Mouse (Mus musculus): ENCODE results near the gene Lkaaear1. TPM values are rescaled to one million over a fixed set of nuclear protein-coding genes. Genes with fewer than 3 reads are reported as not detected.

Gene Lkaaear1
- total RNA-seq, 2 experiments from 2014 or later = not detected

- ATAC-seq (replicated peaks; ENCODE audit: low FRiP score, low TSS enrichment, poor library complexity, severe bottlenecking) = peak; percentile 77
Measured at GRCm38 (mm10) chr2:181658930-181659555, 39.2 kb downstream of the Lkaaear1 start.

- no peak for ATAC-seq (replicated peaks; ENCODE audit: low FRiP score, low TSS enrichment, poor library complexity, severe bottlenecking)
Measured at GRCm38 (mm10) chr2:181658528-181658927, 39.7 kb downstream of the Lkaaear1 start.

DNA sequence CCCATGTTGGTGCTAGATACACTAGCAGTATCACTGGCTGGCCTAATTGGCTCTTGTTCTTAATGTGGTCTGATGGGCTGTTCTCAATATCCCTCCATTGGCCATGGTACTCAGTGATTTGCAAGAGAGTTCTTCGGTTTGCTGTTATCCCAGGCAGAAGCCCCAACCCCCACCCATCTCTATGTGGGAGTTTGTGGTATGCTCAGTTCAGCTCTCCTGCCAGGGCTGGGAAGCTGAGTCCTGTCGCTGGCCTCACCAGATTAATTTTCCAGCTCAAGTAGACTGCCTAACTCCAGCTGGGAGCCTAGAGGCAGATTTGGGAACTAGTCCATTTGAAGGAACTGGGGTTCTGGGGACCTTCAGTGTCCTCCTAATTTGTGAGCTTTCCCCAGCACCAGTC lies 40.8 kb downstream of the Lkaaear1 start:
- no peak for ATAC-seq (replicated peaks; ENCODE audit: low FRiP score, low TSS enrichment, poor library complexity, severe bottlenecking)

DNA sequence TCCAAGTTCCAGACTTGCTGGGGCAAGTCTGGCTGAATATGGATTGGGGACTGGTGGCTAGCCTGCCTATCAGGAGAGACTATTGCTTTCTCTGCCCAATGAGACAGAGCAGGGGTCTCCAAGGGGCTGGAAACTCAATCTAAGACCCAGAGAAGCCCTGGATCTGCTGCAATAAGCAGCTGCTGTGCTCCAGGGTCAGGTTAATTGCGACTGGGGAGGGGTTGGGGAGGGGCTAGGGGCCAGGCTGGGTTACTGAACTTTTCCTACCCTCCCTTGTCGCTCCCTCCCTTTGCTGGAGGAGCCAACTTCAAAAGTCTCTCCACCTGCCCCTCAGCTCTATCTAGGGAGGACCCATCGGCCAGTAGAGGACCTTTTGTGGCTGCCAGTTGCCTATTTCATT lies 41.5 kb downstream of the Lkaaear1 start, which contains the start of gene Gm29797:
Gene Gm29797, plus strand, starts transcription at position 301 of the 400 bp plus-strand sequence.
- ATAC-seq (replicated peaks; ENCODE audit: low FRiP score, low TSS enrichment, poor library complexity, severe bottlenecking) = no peak

DNA sequence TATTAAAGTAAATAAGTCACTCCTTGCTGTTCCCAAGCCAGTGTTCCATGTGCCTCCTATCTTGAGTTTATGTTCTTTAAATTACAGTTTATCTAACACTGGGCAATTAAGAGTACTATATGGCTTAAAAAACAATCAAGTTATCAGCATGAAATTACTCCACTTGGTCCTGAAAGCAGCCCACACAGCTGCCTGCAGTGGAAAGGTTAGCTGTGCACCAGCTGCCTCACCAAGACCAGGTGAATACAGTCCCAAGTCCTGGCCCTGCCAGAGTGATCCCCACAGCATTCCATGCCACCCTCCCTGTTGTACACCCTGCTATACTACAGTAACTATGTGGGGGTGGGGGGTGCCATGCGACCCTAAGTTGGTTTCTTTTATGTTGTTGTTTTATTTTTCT lies 44.7 kb downstream of the Lkaaear1 start:
- ATAC-seq (replicated peaks; ENCODE audit: low FRiP score, low TSS enrichment, poor library complexity, severe bottlenecking) = no peak

DNA sequence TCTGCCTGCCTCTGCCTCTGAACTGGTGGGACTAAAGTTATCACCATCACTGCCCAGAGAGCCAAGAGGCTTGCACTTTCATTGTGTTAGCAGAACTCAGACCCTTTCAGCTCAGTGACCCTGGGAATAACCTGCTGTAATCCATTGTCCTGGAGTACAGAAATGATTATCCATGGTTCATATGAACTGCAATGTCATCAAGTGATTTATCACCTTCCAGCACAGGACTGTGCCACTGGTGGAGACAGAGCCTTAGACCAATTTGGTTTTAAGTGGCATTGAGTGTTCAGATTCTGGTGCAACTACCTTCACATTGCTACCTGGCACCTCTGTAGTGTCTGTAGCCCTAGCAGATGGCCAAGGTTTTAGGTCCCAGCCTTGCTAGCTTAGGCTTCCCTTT lies 45.2 kb downstream of the Lkaaear1 start:
- no peak for ATAC-seq (replicated peaks; ENCODE audit: low FRiP score, low TSS enrichment, poor library complexity, severe bottlenecking)

DNA sequence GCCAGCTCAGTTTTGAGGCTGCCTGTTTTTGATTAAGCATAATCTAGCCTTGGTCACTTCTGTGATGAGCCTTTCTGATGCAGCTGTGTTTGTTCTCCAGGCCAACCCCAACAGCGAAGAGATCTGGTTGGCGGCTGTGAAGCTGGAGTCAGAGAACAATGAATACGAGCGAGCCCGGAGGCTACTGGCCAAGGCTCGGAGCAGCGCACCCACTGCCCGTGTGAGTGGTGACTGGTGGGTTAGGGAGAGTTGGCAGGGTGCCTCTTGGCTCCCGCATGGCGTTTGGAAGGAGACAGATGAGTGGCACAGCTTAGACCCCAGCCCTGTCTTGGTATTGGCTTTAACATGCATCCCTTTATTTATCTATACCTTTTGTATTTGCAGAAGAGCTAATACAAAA lies 49.3 kb downstream of the Lkaaear1 start:
- ATAC-seq (replicated peaks; ENCODE audit: low FRiP score, low TSS enrichment, poor library complexity, severe bottlenecking) = no peak

Other genes with a start within 250 kb of the Lkaaear1 start
- gene Zbtb46, start 239.0 kb downstream of the Lkaaear1 start, total RNA-seq (2014; fragmentation: Nextera tagmentation) = 22.8 and 38.7 TPM in 2 replicates
- gene Zbtb46, start 239.0 kb downstream of the Lkaaear1 start, total RNA-seq (2017) = 22.3 and 33.5 TPM in 2 replicates
- not detected in 2 replicates for gene Abhd16b, start 205.2 kb downstream of the Lkaaear1 start, total RNA-seq (2014; fragmentation: Nextera tagmentation)
- not detected in 2 replicates for gene Abhd16b, start 205.2 kb downstream of the Lkaaear1 start, total RNA-seq (2017)
- 65.2 and 70.9 TPM in 2 replicates for gene Tpd52l2, start 201.3 kb downstream of the Lkaaear1 start, total RNA-seq (2014; fragmentation: Nextera tagmentation)
- gene Tpd52l2, start 201.3 kb downstream of the Lkaaear1 start, total RNA-seq (2017) = 106 and 151 TPM in 2 replicates
- 38.6 and 48.6 TPM in 2 replicates for gene Dnajc5, start 178.0 kb downstream of the Lkaaear1 start, total RNA-seq (2014; fragmentation: Nextera tagmentation)
- 34.9 and 38.1 TPM in 2 replicates for gene Dnajc5, start 178.0 kb downstream of the Lkaaear1 start, total RNA-seq (2017)
- gene Uckl1, start 113.5 kb downstream of the Lkaaear1 start, total RNA-seq (2014; fragmentation: Nextera tagmentation) = 102 and 114 TPM in 2 replicates
- 42.3 and 65.4 TPM in 2 replicates for gene Uckl1, start 113.5 kb downstream of the Lkaaear1 start, total RNA-seq (2017)
- gene Prpf6, start 106.6 kb downstream of the Lkaaear1 start, total RNA-seq (2014; fragmentation: Nextera tagmentation) = 31.2 and 40.7 TPM in 2 replicates
- 95.2 and 125 TPM in 2 replicates for gene Prpf6, start 106.6 kb downstream of the Lkaaear1 start, total RNA-seq (2017)
- gene Zfp512b, start 105.6 kb downstream of the Lkaaear1 start, total RNA-seq (2014; fragmentation: Nextera tagmentation) = 43.1 and 46.6 TPM in 2 replicates
- gene Zfp512b, start 105.6 kb downstream of the Lkaaear1 start, total RNA-seq (2017) = 7.1 and 21.9 TPM in 2 replicates
- 1.6 and 3.5 TPM in 2 replicates for gene Samd10, start 99.2 kb downstream of the Lkaaear1 start, total RNA-seq (2014; fragmentation: Nextera tagmentation)
- 0.80 and 2.5 TPM in 2 replicates for gene Samd10, start 99.2 kb downstream of the Lkaaear1 start, total RNA-seq (2017)
- not detected in 2 replicates for gene Gm29797, start 41.4 kb downstream of the Lkaaear1 start, total RNA-seq (2014; fragmentation: Nextera tagmentation)
- gene Gm29797, start 41.4 kb downstream of the Lkaaear1 start, total RNA-seq (2017) = not detected in 2 replicates
- not detected in 2 replicates for gene Sox18, start 26.8 kb downstream of the Lkaaear1 start, total RNA-seq (2014; fragmentation: Nextera tagmentation)
- not detected in 2 replicates for gene Sox18, start 26.8 kb downstream of the Lkaaear1 start, total RNA-seq (2017)
- gene Tcea2, start 18.1 kb downstream of the Lkaaear1 start, total RNA-seq (2014; fragmentation: Nextera tagmentation) = 8.2 and 9.0 TPM in 2 replicates
- gene Tcea2, start 18.1 kb downstream of the Lkaaear1 start, total RNA-seq (2017) = 3.4 and 4.5 TPM in 2 replicates
- 55.6 and 78.0 TPM in 2 replicates for gene Rgs19, start 4.5 kb downstream of the Lkaaear1 start, total RNA-seq (2014; fragmentation: Nextera tagmentation)
- gene Rgs19, start 4.5 kb downstream of the Lkaaear1 start, total RNA-seq (2017) = 20.5 and 23.7 TPM in 2 replicates
- gene Oprl1, start 16.6 kb upstream of the Lkaaear1 start, total RNA-seq (2014; fragmentation: Nextera tagmentation) = 0.90 TPM in 1 of 2 replicates, not detected in the other
- gene Oprl1, start 16.6 kb upstream of the Lkaaear1 start, total RNA-seq (2017) = not detected in 2 replicates
- gene Myt1, start 64.9 kb upstream of the Lkaaear1 start, total RNA-seq (2014; fragmentation: Nextera tagmentation) = not detected in 2 replicates
- gene Myt1, start 64.9 kb upstream of the Lkaaear1 start, total RNA-seq (2017) = not detected in 2 replicates
- gene Pcmtd2, start 139.4 kb upstream of the Lkaaear1 start, total RNA-seq (2014; fragmentation: Nextera tagmentation) = 19.3 and 40.0 TPM in 2 replicates
- 29.8 and 33.1 TPM in 2 replicates for gene Pcmtd2, start 139.4 kb upstream of the Lkaaear1 start, total RNA-seq (2017)
- 31.7 TPM in 2 replicates for gene Polr3k, start 165.9 kb upstream of the Lkaaear1 start, total RNA-seq (2014; fragmentation: Nextera tagmentation)
- 37.6 and 39.4 TPM in 2 replicates for gene Polr3k, start 165.9 kb upstream of the Lkaaear1 start, total RNA-seq (2017)